Mouse (Mus musculus) erythroblast, embryonic 14.5 days (primary cell): Measurements from ENCODE around the gene Dlg5.

Source experiments
- GATA1 ChIP-seq: IDR thresholded peaks from 2 replicates; pipeline ENCODE4 v1.6.1; 2012; ENCODE audit warnings: low read length, inconsistent platforms, mixed read lengths
- TAL1 ChIP-seq: IDR thresholded peaks from 3 replicates; pipeline ENCODE4 v1.6.1; 2012; ENCODE audit warnings: low read length, inconsistent platforms, mixed read lengths

DNA sequence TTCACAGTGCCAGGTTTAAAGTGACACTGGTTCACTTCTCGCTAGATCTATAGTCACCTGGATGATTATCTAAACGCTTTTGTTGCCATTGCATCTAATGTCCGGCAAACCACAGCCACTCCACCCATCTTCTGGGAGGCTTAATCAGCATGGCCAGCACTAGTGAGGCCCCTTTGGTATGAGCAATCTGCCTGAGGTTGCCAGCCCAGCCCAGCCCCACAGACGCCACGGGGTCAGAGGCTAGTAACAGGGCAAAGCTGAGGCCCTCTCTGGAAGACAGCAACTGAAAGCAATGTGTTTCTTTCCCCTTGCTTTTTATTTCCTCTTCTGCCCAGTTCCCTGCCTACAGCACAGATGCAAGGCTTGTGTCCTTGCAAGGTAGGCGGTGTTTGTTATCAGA is 17.2 kb downstream of the Dlg5 start:
- TF ChIP-seq GATA1 (no peak), TAL1 (no peak)
